Mouse (Mus musculus): ENCODE data around the gene Bmt2. TPM values are rescaled to one million over a fixed set of nuclear protein-coding genes. Genes with fewer than 3 reads are reported as not detected.

Bmt2 gene
- polyA plus RNA-seq, 1 experiment from 2014 or later, result 14.8 TPM

GRCm38 (mm10) chr6:13586154-13586553 is 91.6 kb downstream of the Bmt2 start:
- WGBS, result 40% methylated on average over 8 of the region's 8 CpGs
- H3K9me3 ChIP-seq, result no peaks in the 10 kb centered on the region
- H3K4me1 ChIP-seq (replicated peaks), result no peaks in the 10 kb centered on the region
- no peak overlapping the region for H3K9ac ChIP-seq
- no peaks in the 10 kb centered on the region for H3K27me3 ChIP-seq (replicated peaks)
- ATAC-seq, result peak; percentile 75
- H3K4me2 ChIP-seq (replicated peaks), result 0 out of 2 replicates have a peak overlapping the region, but pooled peaks have one; percentile 14
- no peak overlapping the region for H3K4me3 ChIP-seq (replicated peaks)
- H3K36me3 ChIP-seq, result peaks cover 7% of the 10 kb centered on the region; the same call in 1 of the 2 replicates
- H3K27ac ChIP-seq, result peak overlapping the region; percentile 30

GRCm38 (mm10) chr6:13584788-13585187 is 93.0 kb downstream of the Bmt2 start:
- no peak for ATAC-seq
- Histone ChIP-seq H3K9ac (no peak overlapping the region), H3K9me3 (no peaks in the 10 kb centered on the region), H3K27me3 (replicated peaks) (no peaks in the 10 kb centered on the region), H3K4me1 (replicated peaks) (no peaks in the 10 kb centered on the region), H3K27ac (no peak overlapping the region), H3K4me2 (replicated peaks) (no peak overlapping the region), H3K36me3 (peaks cover 7% of the 10 kb centered on the region; the same call in 1 of the 2 replicates), H3K4me3 (replicated peaks) (no peak overlapping the region)
- 68% methylated on average over 6 of the region's 6 CpGs for WGBS

GRCm38 (mm10) chr6:13582075-13582474 is 95.7 kb downstream of the Bmt2 start:
- no peaks in the 10 kb centered on the region for H3K4me1 ChIP-seq (replicated peaks)
- H3K27ac ChIP-seq, result no peak overlapping the region
- ATAC-seq, result peak; percentile 59; the same call in 1 of the 2 replicates
- peaks cover 7% of the 10 kb centered on the region; the same call in 1 of the 2 replicates for H3K36me3 ChIP-seq
- no peaks in the 10 kb centered on the region for H3K9me3 ChIP-seq
- no peak overlapping the region for H3K4me3 ChIP-seq (replicated peaks)
- no peak overlapping the region for H3K9ac ChIP-seq
- 55% methylated on average over 1 of the region's 1 CpGs for WGBS
- no peaks in the 10 kb centered on the region for H3K27me3 ChIP-seq (replicated peaks)
- no peak overlapping the region for H3K4me2 ChIP-seq (replicated peaks)

Other genes with a start within 250 kb of the Bmt2 start
- gene Tmem168, start 69.9 kb downstream of the Bmt2 start, polyA plus RNA-seq (2015; fragmentation: Nextera tagmentation; extraction: Ambion mirVana), result 31.6 and 34.2 TPM in 2 replicates
- gene Gpr85, start 162.0 kb upstream of the Bmt2 start, polyA plus RNA-seq (2015; fragmentation: Nextera tagmentation; extraction: Ambion mirVana), result 5.5 and 5.7 TPM in 2 replicates
- 109 and 118 TPM in 2 replicates for gene 2610001J05Rik, start 193.6 kb upstream of the Bmt2 start, polyA plus RNA-seq (2015; fragmentation: Nextera tagmentation; extraction: Ambion mirVana)